Mouse (Mus musculus): ENCODE measurements around the gene Pnmal2.

- TF ChIP-seq CTCF (IDR thresholded peaks at IDR 0.05; ENCODE audit: insufficient read depth, low read length) (no peak), POLR2A (IDR thresholded peaks at IDR 0.05; ENCODE audit: borderline replicate concordance, extremely low read depth, low read depth, low read length) (no peak)
Measured at GRCm38 (mm10) chr7:16974018-16974417, 29.5 kb downstream of the Pnmal2 start.

All from lung, adult 2 months (tissue).